Mouse (Mus musculus): ENCODE data around the gene Dmd. TPM values are rescaled to one million over a fixed set of nuclear protein-coding genes. Genes with fewer than 3 reads are reported as not detected.

Gene Dmd
- polyA plus RNA-seq, 1 experiment from 2014 or later = 31.7 TPM

DNA sequence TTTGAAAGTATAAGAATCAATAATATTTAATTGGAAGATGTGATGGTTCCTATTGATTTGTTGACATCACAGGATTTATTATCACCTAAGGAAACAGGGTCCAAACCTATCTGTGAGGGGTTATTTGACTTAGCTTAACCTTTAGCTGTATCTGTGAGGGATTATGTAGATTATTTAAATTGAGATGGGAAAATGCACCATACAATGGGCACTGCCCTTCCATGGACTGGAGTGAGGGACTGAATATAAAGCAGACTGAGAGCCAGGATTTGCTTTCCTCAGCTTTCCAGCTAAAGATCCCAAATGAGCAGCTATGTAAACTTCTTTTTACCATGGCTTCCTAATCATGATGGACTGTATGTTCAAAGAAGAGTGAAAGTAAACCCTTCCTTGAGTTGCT, 1496.0 kb downstream of the Dmd start:
- no peaks in the 10 kb centered on the region for H3K4me1 ChIP-seq (ENCODE audit: control insufficient read depth, insufficient read depth, low read length)
- no peak overlapping the region for H3K4me2 ChIP-seq (ENCODE audit: low read depth, low read length)
- no peaks in the 10 kb centered on the region; the same call in 1 of the 2 replicates for H3K27me3 ChIP-seq (ENCODE audit: control insufficient read depth, insufficient read depth, low read length)
- H3K9me3 ChIP-seq (replicated peaks; ENCODE audit: control insufficient read depth, low read length) = no peaks in the 10 kb centered on the region
- no peak overlapping the region for H3K9ac ChIP-seq (ENCODE audit: low read length)
- no peaks in the 10 kb centered on the region for H3K36me3 ChIP-seq (ENCODE audit: control insufficient read depth, insufficient read depth, low read length)
- H3K4me3 ChIP-seq (replicated peaks; ENCODE audit: low read length) = no peak overlapping the region
- no peak for ATAC-seq (ENCODE audit: insufficient read depth, low FRiP score)
- H3K27ac ChIP-seq (ENCODE audit: low read length) = no peak overlapping the region

DNA sequence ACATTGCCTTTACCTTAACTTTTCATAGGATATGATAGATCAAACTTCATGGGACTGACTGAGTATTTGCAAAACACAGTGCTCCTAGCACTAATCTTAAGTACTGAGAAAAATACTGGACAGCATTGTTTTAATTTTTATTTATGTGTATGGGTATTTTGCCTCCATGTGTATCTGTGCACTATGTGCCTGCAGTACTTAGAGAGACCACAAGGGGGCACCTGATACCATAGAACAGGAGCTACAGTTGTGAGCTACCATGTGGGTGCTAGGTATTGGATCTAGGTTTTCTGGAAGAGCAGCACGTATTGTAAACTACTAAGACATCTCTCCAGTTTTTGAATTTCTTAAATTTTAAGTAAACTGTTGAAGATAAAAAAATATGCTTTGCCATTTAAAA, 1505.8 kb downstream of the Dmd start:
- ATAC-seq (ENCODE audit: insufficient read depth, low FRiP score) = no peak
- WGBS = 93% methylated on average over 1 of the region's 1 CpGs

DNA sequence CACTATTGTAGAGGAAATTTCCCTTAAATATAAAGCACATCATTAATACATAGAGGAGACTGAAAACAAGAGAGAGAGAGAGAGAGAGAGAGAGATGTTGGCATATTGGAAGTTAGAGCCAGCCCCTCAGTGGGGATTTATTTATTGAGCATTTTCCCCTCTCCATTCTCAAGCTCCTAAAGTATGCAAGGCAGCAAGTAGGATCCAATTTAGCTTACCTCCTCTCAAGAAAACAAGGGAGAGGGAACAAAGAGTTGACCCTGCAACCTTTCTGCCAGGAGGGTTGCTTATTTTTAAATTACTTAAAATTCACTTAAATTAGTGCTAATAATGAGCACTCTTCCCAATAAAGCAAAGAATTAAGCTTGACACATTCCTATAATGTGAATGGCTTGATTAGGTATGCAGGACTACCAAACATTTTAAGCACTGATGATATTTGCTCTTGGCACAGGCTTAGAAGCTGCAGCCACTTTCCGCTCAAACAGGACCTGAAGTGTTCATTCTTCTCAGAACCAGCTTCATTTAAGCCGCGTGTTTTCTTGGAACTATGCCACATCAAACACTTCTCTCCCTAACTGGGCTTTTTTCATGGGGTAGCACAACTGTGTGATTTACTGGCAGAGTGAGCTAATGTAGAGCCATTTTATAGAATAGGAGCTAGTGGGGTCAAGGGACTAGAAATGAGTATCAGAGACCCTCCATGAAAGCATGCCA, 1566.1 kb downstream of the Dmd start:
- ATAC-seq (ENCODE audit: insufficient read depth, low FRiP score) = no peak
- Histone ChIP-seq H3K36me3 (ENCODE audit: control insufficient read depth, insufficient read depth, low read length) (no peaks in the 10 kb centered on the region), H3K4me1 (ENCODE audit: control insufficient read depth, insufficient read depth, low read length) (no peaks in the 10 kb centered on the region), H3K27me3 (ENCODE audit: control insufficient read depth, insufficient read depth, low read length) (no peaks in the 10 kb centered on the region), H3K9ac (ENCODE audit: low read length) (no peak overlapping the region), H3K9me3 (replicated peaks; ENCODE audit: control insufficient read depth, low read length) (no peaks in the 10 kb centered on the region), H3K27ac (ENCODE audit: low read length) (no peak overlapping the region), H3K4me2 (ENCODE audit: low read depth, low read length) (no peak overlapping the region), H3K4me3 (replicated peaks; ENCODE audit: low read length) (no peak overlapping the region)
- WGBS = 57% methylated on average over 3 of the region's 3 CpGs

More for the DNA sequence above, 1505.8 kb downstream of the Dmd start:
- Histone ChIP-seq H3K36me3 (ENCODE audit: control insufficient read depth, insufficient read depth, low read length) (no peaks in the 10 kb centered on the region), H3K27me3 (ENCODE audit: control insufficient read depth, insufficient read depth, low read length) (no peaks in the 10 kb centered on the region), H3K4me1 (ENCODE audit: control insufficient read depth, insufficient read depth, low read length) (no peaks in the 10 kb centered on the region), H3K27ac (ENCODE audit: low read length) (no peak overlapping the region), H3K4me3 (replicated peaks; ENCODE audit: low read length) (no peak overlapping the region), H3K9ac (ENCODE audit: low read length) (no peak overlapping the region), H3K4me2 (ENCODE audit: low read depth, low read length) (no peak overlapping the region), H3K9me3 (replicated peaks; ENCODE audit: control insufficient read depth, low read length) (no peaks in the 10 kb centered on the region)

DNA sequence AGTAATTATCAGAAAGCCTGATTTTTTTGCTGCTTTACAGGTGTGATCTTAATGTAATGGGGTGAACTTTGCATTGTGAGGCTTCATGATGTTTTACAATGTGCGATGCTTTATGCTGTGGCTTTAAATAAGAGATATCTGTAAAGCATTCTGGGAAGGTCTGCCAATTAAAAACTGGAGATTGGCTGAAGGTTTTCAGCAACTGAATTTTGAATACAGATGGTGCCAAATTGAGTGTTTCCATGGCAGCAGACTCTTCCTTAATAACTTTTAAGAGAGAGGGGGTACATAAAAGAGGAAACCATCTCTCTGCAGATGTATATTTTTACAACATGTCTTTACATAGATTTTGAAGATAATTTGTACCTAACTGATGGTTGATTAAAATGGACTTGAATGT, 1603.3 kb downstream of the Dmd start:
- Histone ChIP-seq H3K27me3 (ENCODE audit: control insufficient read depth, insufficient read depth, low read length) (no peaks in the 10 kb centered on the region), H3K4me2 (ENCODE audit: low read depth, low read length) (no peak overlapping the region), H3K9me3 (replicated peaks; ENCODE audit: control insufficient read depth, low read length) (no peaks in the 10 kb centered on the region), H3K36me3 (ENCODE audit: control insufficient read depth, insufficient read depth, low read length) (no peaks in the 10 kb centered on the region), H3K27ac (ENCODE audit: low read length) (no peak overlapping the region), H3K4me1 (ENCODE audit: control insufficient read depth, insufficient read depth, low read length) (no peaks in the 10 kb centered on the region), H3K4me3 (replicated peaks; ENCODE audit: low read length) (no peak overlapping the region), H3K9ac (ENCODE audit: low read length) (no peak overlapping the region)
- WGBS = 86% methylated on average over 1 of the region's 1 CpGs
- ATAC-seq (ENCODE audit: insufficient read depth, low FRiP score) = no peak

DNA sequence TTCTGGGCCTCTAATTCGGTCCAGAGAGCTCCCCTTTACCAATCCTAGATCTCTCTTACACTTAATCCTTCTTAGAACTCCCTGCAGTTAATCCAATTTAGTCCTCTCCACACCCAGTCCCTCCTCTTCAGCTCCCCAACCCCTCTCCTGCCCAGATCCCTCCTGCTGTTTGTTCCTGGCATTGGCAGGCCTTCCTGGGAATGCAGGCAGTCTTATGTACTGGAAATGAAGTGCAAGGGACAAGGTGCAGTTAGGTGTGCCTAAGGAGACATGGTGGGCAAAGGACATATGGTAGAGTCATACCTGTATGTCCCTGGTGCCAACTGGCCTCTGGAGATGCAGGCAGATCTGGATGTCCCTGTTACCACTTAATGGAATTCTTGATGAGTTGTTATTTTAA, 1604.8 kb downstream of the Dmd start:
- Histone ChIP-seq H3K4me2 (ENCODE audit: low read depth, low read length) (no peak overlapping the region), H3K9ac (ENCODE audit: low read length) (no peak overlapping the region), H3K4me1 (ENCODE audit: control insufficient read depth, insufficient read depth, low read length) (no peaks in the 10 kb centered on the region), H3K4me3 (replicated peaks; ENCODE audit: low read length) (no peak overlapping the region), H3K36me3 (ENCODE audit: control insufficient read depth, insufficient read depth, low read length) (no peaks in the 10 kb centered on the region), H3K27me3 (ENCODE audit: control insufficient read depth, insufficient read depth, low read length) (no peaks in the 10 kb centered on the region), H3K9me3 (replicated peaks; ENCODE audit: control insufficient read depth, low read length) (no peaks in the 10 kb centered on the region), H3K27ac (ENCODE audit: low read length) (no peak overlapping the region)
- 14% methylated on average over 1 of the region's 1 CpGs for WGBS
- ATAC-seq (ENCODE audit: insufficient read depth, low FRiP score) = no peak

DNA sequence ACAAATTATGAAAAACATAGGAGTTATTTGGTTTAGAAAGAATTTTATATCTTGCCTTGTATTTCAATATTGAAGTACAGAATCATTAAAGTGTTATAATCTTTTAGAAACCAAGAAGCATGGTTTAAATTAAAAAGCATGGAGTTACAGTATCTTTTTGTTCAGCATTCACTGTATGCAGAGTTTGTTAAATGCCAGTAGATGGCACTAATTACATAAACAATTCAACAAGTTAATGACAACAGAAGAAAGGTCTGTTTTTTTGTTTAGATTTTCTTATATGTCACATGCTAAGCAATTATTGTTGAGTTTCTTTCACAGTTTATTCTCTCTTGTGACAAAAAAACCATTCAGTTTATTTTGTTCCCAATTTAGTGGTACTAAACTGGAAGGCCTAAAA, 1649.8 kb downstream of the Dmd start:
- Histone ChIP-seq H3K4me3 (replicated peaks; ENCODE audit: low read length) (no peak overlapping the region), H3K4me1 (ENCODE audit: control insufficient read depth, insufficient read depth, low read length) (no peaks in the 10 kb centered on the region), H3K36me3 (ENCODE audit: control insufficient read depth, insufficient read depth, low read length) (no peaks in the 10 kb centered on the region), H3K9me3 (replicated peaks; ENCODE audit: control insufficient read depth, low read length) (no peaks in the 10 kb centered on the region), H3K27ac (ENCODE audit: low read length) (no peak overlapping the region), H3K4me2 (ENCODE audit: low read depth, low read length) (no peak overlapping the region), H3K27me3 (ENCODE audit: control insufficient read depth, insufficient read depth, low read length) (no peaks in the 10 kb centered on the region), H3K9ac (ENCODE audit: low read length) (no peak overlapping the region)
- ATAC-seq (ENCODE audit: insufficient read depth, low FRiP score) = no peak

DNA sequence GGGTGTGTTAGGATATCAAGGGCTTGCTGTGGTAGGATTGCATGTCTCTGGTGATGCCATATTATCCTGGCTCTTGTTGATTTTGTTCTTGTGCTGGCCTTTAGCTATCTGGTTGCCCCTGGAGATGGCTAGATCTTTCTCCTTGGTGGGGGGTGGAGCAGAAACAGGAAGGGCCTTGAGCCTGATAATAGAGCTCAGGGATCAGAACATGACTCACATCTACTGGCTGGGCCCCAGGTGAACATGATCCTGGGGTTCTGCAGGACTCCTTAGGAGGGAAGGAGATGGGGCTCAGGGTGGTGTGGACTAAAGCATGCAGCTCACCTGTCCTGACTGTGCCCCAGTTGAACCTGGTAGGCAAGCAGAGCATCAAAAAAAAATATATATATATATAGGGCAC, 1691.8 kb downstream of the Dmd start:
- ATAC-seq (ENCODE audit: insufficient read depth, low FRiP score) = no peak

DNA sequence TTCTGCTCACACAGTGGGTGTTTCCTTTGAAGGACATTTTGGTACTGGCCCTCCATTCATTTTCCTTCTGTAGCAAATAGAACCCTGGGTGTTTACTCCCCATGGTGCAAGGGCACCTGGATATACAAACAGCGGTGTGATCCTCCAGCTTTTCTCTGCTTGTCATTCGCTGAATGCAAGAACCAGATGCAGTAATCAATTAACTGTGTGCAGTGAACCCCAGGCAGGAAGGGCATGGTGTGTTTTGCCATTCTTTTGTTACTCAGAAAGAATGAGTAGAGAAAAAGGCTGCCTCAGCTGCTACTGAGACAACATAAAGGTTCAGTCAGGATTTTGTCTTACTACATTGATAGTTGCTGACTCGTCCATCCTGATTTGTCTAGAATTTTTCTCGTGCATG, 1799.0 kb downstream of the Dmd start:
- Histone ChIP-seq H3K27me3 (ENCODE audit: control insufficient read depth, insufficient read depth, low read length) (no peaks in the 10 kb centered on the region), H3K4me2 (ENCODE audit: low read depth, low read length) (no peak overlapping the region), H3K9ac (ENCODE audit: low read length) (no peak overlapping the region), H3K4me1 (ENCODE audit: control insufficient read depth, insufficient read depth, low read length) (no peaks in the 10 kb centered on the region), H3K36me3 (ENCODE audit: control insufficient read depth, insufficient read depth, low read length) (no peaks in the 10 kb centered on the region), H3K4me3 (replicated peaks; ENCODE audit: low read length) (no peak overlapping the region), H3K9me3 (replicated peaks; ENCODE audit: control insufficient read depth, low read length) (no peaks in the 10 kb centered on the region), H3K27ac (ENCODE audit: low read length) (no peak overlapping the region)
- no peak for ATAC-seq (ENCODE audit: insufficient read depth, low FRiP score)
- WGBS = 48% methylated on average over 4 of the region's 4 CpGs

More for the DNA sequence above, 1691.8 kb downstream of the Dmd start:
- no peak overlapping the region for H3K9ac ChIP-seq (ENCODE audit: low read length)
- H3K27ac ChIP-seq (ENCODE audit: low read length) = no peak overlapping the region
- no peaks in the 10 kb centered on the region for H3K9me3 ChIP-seq (replicated peaks; ENCODE audit: control insufficient read depth, low read length)
- no peaks in the 10 kb centered on the region for H3K27me3 ChIP-seq (ENCODE audit: control insufficient read depth, insufficient read depth, low read length)
- no peak overlapping the region for H3K4me3 ChIP-seq (replicated peaks; ENCODE audit: low read length)
- no peak overlapping the region for H3K4me2 ChIP-seq (ENCODE audit: low read depth, low read length)
- no peaks in the 10 kb centered on the region for H3K4me1 ChIP-seq (ENCODE audit: control insufficient read depth, insufficient read depth, low read length)
- no peaks in the 10 kb centered on the region for H3K36me3 ChIP-seq (ENCODE audit: control insufficient read depth, insufficient read depth, low read length)

DNA sequence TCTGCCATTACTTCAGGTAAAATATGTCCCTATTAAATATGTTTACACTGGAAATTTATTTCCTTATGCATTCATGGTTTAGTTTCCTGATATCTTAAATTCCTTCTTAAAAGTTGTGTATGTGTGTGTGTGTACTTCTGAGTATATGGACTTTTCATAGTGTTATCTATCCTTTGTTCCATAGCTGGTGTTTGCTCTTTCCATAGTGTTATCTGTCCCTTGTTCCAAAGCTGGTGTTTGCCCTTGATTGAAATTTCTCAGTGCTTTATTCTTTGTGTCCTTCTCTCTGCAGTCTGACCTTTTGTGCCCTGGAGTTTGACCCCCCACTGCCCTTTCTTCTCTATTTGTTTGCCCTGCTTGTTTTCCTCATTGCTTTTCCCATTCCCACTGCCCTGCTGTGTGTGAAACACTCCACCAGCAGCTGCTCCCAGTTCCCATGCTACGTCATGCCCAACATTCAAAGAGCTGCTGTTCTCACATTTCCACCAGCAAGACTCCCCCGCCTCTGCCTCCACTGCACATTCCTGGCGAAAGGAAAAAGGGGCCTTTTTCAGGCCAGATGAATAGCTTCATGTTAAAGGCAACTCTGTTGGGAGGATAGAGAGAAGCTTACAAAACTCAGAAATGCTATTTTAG, 1911.5 kb downstream of the Dmd start:
- 27% methylated on average over 3 of the region's 3 CpGs for whole genome bisulfite sequencing
- H3K27me3 ChIP-seq (ENCODE audit: control insufficient read depth, insufficient read depth, low read length) = no peaks in the 10 kb centered on the region
- ATAC-seq (ENCODE audit: insufficient read depth, low FRiP score) = peak; percentile 76
- no peak overlapping the region for H3K4me2 ChIP-seq (ENCODE audit: low read depth, low read length)
- H3K36me3 ChIP-seq (ENCODE audit: control insufficient read depth, insufficient read depth, low read length) = no peaks in the 10 kb centered on the region
- no peak overlapping the region for H3K27ac ChIP-seq (ENCODE audit: low read length)
- H3K9me3 ChIP-seq (replicated peaks; ENCODE audit: control insufficient read depth, low read length) = no peaks in the 10 kb centered on the region
- H3K4me1 ChIP-seq (ENCODE audit: control insufficient read depth, insufficient read depth, low read length) = no peaks in the 10 kb centered on the region
- no peak overlapping the region for H3K4me3 ChIP-seq (replicated peaks; ENCODE audit: low read length)
- no peak overlapping the region for H3K9ac ChIP-seq (ENCODE audit: low read length)

All from stomach, embryonic 16.5 days (tissue).